Mouse (Mus musculus) ES-E14 (cell line): ENCODE measurements at regions not wholly inside any gene's neighbourhood (a gene's known extent, or its start where the extent isn't known, plus 50 kb on each side); places are given as distances from the start of the nearest gene placed in this dataset.

Experiments used
- CHD2 ChIP-seq: IDR thresholded peaks from 2 replicates; pipeline ENCODE4 v1.6.1; 2014; ENCODE audit warnings: mild to moderate bottlenecking, low read depth, low read length, inconsistent platforms
- HCFC1 ChIP-seq: IDR thresholded peaks from 2 replicates; pipeline ENCODE4 v1.6.1; 2012; ENCODE audit warnings: low read length, inconsistent platforms, borderline replicate concordance; ENCODE audit not compliant: insufficient read depth
- MAFK ChIP-seq: IDR thresholded peaks from 2 replicates; pipeline ENCODE4 v1.6.1; 2014; ENCODE audit warnings: mild to moderate bottlenecking, low read depth, low read length, inconsistent platforms; ENCODE audit not compliant: insufficient read depth
- ZNF384 ChIP-seq: IDR thresholded peaks from 2 replicates; pipeline ENCODE4 v1.6.1; 2012; ENCODE audit warnings: low read depth, low read length, inconsistent platforms

GRCm38 (mm10) chr3:137561986-137562385 lies 59.4 kb upstream of the Ddit4l start:
- TF ChIP-seq HCFC1: no peak
- TF ChIP-seq MAFK: no peak
- no peak for TF ChIP-seq CHD2
- no peak for TF ChIP-seq ZNF384
